Mouse (Mus musculus) thymus, adult 2 months (tissue): ENCODE measurements around the gene Htr5b.

ENCODE experiments used
- CTCF ChIP-seq: fragments of 200-500 bp; IDR thresholded peaks from 2 replicates; pipeline ENCODE4 v1.5.1; 2012; ENCODE audit warnings: mild to moderate bottlenecking, control low read depth, low read length, moderate library complexity, borderline replicate concordance; ENCODE audit not compliant: control insufficient read depth, poor library complexity, insufficient read depth; ENCODE audit errors: extremely low read depth
- POLR2A ChIP-seq: fragments of 200-500 bp; IDR thresholded peaks from 2 replicates; pipeline ENCODE4 v1.6.1; 2012; ENCODE audit warnings: mild to moderate bottlenecking, low read length, control low read depth, moderate library complexity; ENCODE audit not compliant: control insufficient read depth, poor library complexity, insufficient read depth; ENCODE audit errors: extremely low read depth

DNA sequence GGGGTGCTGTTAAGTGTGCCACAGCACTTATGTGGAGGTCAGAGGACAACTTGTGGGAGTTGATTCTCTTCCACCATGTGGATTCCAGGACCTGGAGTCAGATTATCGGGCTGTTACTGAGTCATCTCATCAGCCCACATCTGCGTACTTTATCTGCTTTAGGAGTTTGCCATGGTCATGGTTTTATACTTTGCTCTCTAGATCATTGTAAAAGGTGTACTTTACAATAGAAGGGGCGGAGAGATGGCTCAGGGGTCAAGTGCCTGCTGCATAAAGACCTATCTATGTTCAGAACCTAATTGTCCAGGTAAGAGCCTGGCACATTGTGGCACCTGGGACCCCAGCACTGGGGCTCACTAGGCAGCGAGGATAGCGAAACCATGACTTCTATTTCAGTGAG, 48.9 kb downstream of the Htr5b start:
- TF ChIP-seq CTCF (no peak), POLR2A (no peak)
